Comparison of ENCODE assay signal across 24 mouse cellular contexts in genomic region chrX:10871613-10872012, GRCm38 (mm10).
A peak's percentile ranks its signal among the peaks of the same experiment; 100 is the strongest.
DNase-seq lines count a peak whose midpoint lies in the region; ATAC-seq and TF ChIP-seq lines count a peak whose summit lies in the region.
"Had no signal": no experiment of that assay in that cellular context is flagged by ENCODE, and none has a peak within 500 bp of the region (broad histone marks: within the 10 kb centered on the region; RNA-seq: fewer than 3 reads in every experiment).

No protein-coding gene starts in this region.

- no peaks in the 10 kb centered on the region for H3K36me3 ChIP-seq in kidney, adult 2 months (ENCODE audit: control insufficient read depth, insufficient read depth, low read length)
- no peaks in the 10 kb centered on the region for H3K36me3 ChIP-seq in kidney, embryonic 16.5 days (ENCODE audit: insufficient read depth, low read length)
- no peaks in the 10 kb centered on the region for H3K36me3 ChIP-seq in lung, postnatal 0 days (ENCODE audit: insufficient read depth, low read length)
- no peaks in the 10 kb centered on the region for H3K36me3 ChIP-seq in forebrain, postnatal 0 days (ENCODE audit: insufficient read depth)
- H3K36me3 ChIP-seq: embryonic facial prominence, embryonic 13.5 days; forebrain, embryonic 15.5 days; heart, embryonic 13.5 days; hindbrain, embryonic 10.5 days; neural tube, embryonic 13.5 days; stomach, embryonic 15.5 days had no signal

- no peak overlapping the region for H3K27ac ChIP-seq in kidney, adult 2 months (ENCODE audit: insufficient read depth, low read depth, low read length)
- H3K27ac ChIP-seq in kidney, embryonic 16.5 days (ENCODE audit: low read length): no peak overlapping the region
- H3K27ac ChIP-seq in lung, postnatal 0 days (ENCODE audit: low read length): no peak overlapping the region
- H3K27ac ChIP-seq in forebrain, postnatal 0 days (ENCODE audit: low read depth, low read length): no peak overlapping the region
- H3K27ac ChIP-seq: embryonic facial prominence, embryonic 13.5 days; forebrain, embryonic 15.5 days; heart, embryonic 13.5 days; hindbrain, embryonic 10.5 days; neural tube, embryonic 13.5 days; stomach, embryonic 15.5 days had no signal

- no peak for ATAC-seq in kidney, embryonic 16.5 days (ENCODE audit: low FRiP score, low TSS enrichment)
- peak; percentile 32; the same call in 1 of the 2 replicates for ATAC-seq in lung, postnatal 0 days
- ATAC-seq in megakaryocyte, adult 5-6 weeks (ENCODE audit: poor library complexity, severe bottlenecking): peak; percentile 100
- no peak for ATAC-seq in forebrain, postnatal 0 days
- ATAC-seq: forebrain, embryonic 15.5 days; Patski had no signal

- WGBS in kidney, adult 2 months: 67% methylated on average over 4 of the region's 4 CpGs
- WGBS in kidney, embryonic 16.5 days: 69% methylated on average over 4 of the region's 4 CpGs
- WGBS in lung, postnatal 0 days: 40% methylated on average over 4 of the region's 4 CpGs
- WGBS in lung, adult 2 months: 46% methylated on average over 4 of the region's 4 CpGs
- 87% methylated on average over 4 of the region's 4 CpGs for WGBS in forebrain, postnatal 0 days

- no peak for TF ChIP-seq CTCF in kidney, adult 2 months (conservative IDR thresholded peaks at IDR 0.05; ENCODE audit: insufficient read depth, insufficient read length, low read depth, low read length)
- TF ChIP-seq CTCF in lung, postnatal 0 days (IDR thresholded peaks at IDR 0.05): no peak
- no peak for TF ChIP-seq CTCF in lung, adult 2 months (IDR thresholded peaks at IDR 0.05; ENCODE audit: insufficient read depth, low read length)
- TF ChIP-seq CTCF in forebrain, postnatal 0 days (IDR thresholded peaks at IDR 0.05; ENCODE audit: low read depth): no peak

- H3K4me3 ChIP-seq in kidney, adult 2 months (ENCODE audit: insufficient read depth, low read depth, low read length): no peak overlapping the region
- no peak overlapping the region for H3K4me3 ChIP-seq in kidney, embryonic 16.5 days (ENCODE audit: low read length)
- H3K4me3 ChIP-seq in lung, postnatal 0 days (ENCODE audit: low read depth, low read length): no peak overlapping the region
- H3K4me3 ChIP-seq in lung, adult 2 months (replicated peaks; ENCODE audit: extremely low read depth, low read depth, low read length): no peak overlapping the region
- H3K4me3 ChIP-seq in forebrain, postnatal 0 days (ENCODE audit: low read depth, low read length): no peak overlapping the region
- H3K4me3 ChIP-seq: embryonic facial prominence, embryonic 13.5 days; forebrain, embryonic 15.5 days; heart, embryonic 13.5 days; hindbrain, embryonic 10.5 days; megakaryocyte, embryonic 14.5 days; neural tube, embryonic 13.5 days; stomach, embryonic 15.5 days had no signal

- H3K9ac ChIP-seq in kidney, embryonic 16.5 days (replicated peaks; ENCODE audit: low read length): no peak overlapping the region
- no peak overlapping the region for H3K9ac ChIP-seq in lung, postnatal 0 days (replicated peaks; ENCODE audit: low read depth)
- no peak overlapping the region for H3K9ac ChIP-seq in forebrain, postnatal 0 days
- H3K9ac ChIP-seq: embryonic facial prominence, embryonic 13.5 days; forebrain, embryonic 15.5 days; heart, embryonic 13.5 days; neural tube, embryonic 13.5 days; stomach, embryonic 15.5 days had no signal

- H3K4me2 ChIP-seq in kidney, embryonic 16.5 days (replicated peaks; ENCODE audit: low read depth, low read length): no peak overlapping the region
- H3K4me2 ChIP-seq in lung, postnatal 0 days (replicated peaks; ENCODE audit: low read depth, low read length): no peak overlapping the region
- no peak overlapping the region for H3K4me2 ChIP-seq in forebrain, postnatal 0 days (ENCODE audit: low read depth)
- H3K4me2 ChIP-seq: embryonic facial prominence, embryonic 13.5 days; forebrain, embryonic 15.5 days; heart, embryonic 13.5 days; neural tube, embryonic 13.5 days; stomach, embryonic 15.5 days had no signal

- H3K4me1 ChIP-seq in kidney, adult 2 months (ENCODE audit: control insufficient read depth, insufficient read depth, low read length): 0 out of 2 replicates have a peak, but pooled peaks cover 2% of the 10 kb centered on the region
- no peaks in the 10 kb centered on the region for H3K4me1 ChIP-seq in kidney, embryonic 16.5 days (ENCODE audit: insufficient read depth, low read length)
- H3K4me1 ChIP-seq in lung, postnatal 0 days (ENCODE audit: insufficient read depth, low read depth, low read length): no peaks in the 10 kb centered on the region
- H3K4me1 ChIP-seq in lung, adult 2 months (ENCODE audit: control insufficient read depth, insufficient read depth, low read length): peaks cover 3% of the 10 kb centered on the region; the same call in 1 of the 2 replicates
- H3K4me1 ChIP-seq in forebrain, postnatal 0 days (ENCODE audit: insufficient read depth): no peaks in the 10 kb centered on the region
- H3K4me1 ChIP-seq: embryonic facial prominence, embryonic 13.5 days; forebrain, embryonic 15.5 days; heart, embryonic 13.5 days; hindbrain, embryonic 10.5 days; megakaryocyte, embryonic 14.5 days; neural tube, embryonic 13.5 days; stomach, embryonic 15.5 days had no signal

- peak; percentile 9 for DNase-seq in kidney, adult 2 months
- peak; percentile 44 for DNase-seq in lung, postnatal 0 days (ENCODE audit: low spot score)
- DNase-seq in lung, adult 2 months: no peak
- DNase-seq in forebrain, postnatal 0 days: no peak
- DNase-seq in ovary, postnatal 10 days (ENCODE audit: low spot score): no peak
- DNase-seq: adrenal gland, adult 8-10 months; cerebellum, adult 9-11 months; gastrocnemius, postnatal 36 days; kidney, adult 11 months; kidney, postnatal 25 days; layer of hippocampus, postnatal 36 days; midbrain, embryonic 14.5 days; thymus, adult 18-20 months; thymus, postnatal 4 days had no signal

- no peaks in the 10 kb centered on the region for H3K27me3 ChIP-seq in kidney, adult 2 months (replicated peaks; ENCODE audit: control insufficient read depth, insufficient read depth, low read length)
- 0 out of 2 replicates have a peak, but pooled peaks cover 6% of the 10 kb centered on the region for H3K27me3 ChIP-seq in kidney, embryonic 16.5 days (ENCODE audit: insufficient read depth, low read length)
- no peaks in the 10 kb centered on the region for H3K27me3 ChIP-seq in lung, postnatal 0 days (replicated peaks; ENCODE audit: insufficient read depth, low read length)
- no peaks in the 10 kb centered on the region for H3K27me3 ChIP-seq in forebrain, postnatal 0 days (ENCODE audit: insufficient read depth, low read length)
- H3K27me3 ChIP-seq: forebrain, embryonic 15.5 days; heart, embryonic 13.5 days; neural tube, embryonic 13.5 days; stomach, embryonic 15.5 days had no signal

- H3K9me3 ChIP-seq in kidney, embryonic 16.5 days (ENCODE audit: low read length): no peaks in the 10 kb centered on the region
- no peaks in the 10 kb centered on the region for H3K9me3 ChIP-seq in lung, postnatal 0 days (ENCODE audit: low read length)
- H3K9me3 ChIP-seq in forebrain, postnatal 0 days (ENCODE audit: low read length): no peaks in the 10 kb centered on the region
- H3K9me3 ChIP-seq: embryonic facial prominence, embryonic 13.5 days; forebrain, embryonic 15.5 days; heart, embryonic 13.5 days; hindbrain, embryonic 10.5 days; megakaryocyte, embryonic 14.5 days; neural tube, embryonic 13.5 days; stomach, embryonic 15.5 days had no signal

- TF ChIP-seq POLR2A in kidney, adult 2 months (IDR thresholded peaks at IDR 0.05; ENCODE audit: low read depth, low read length): no peak
- no peak for TF ChIP-seq POLR2A in lung, adult 2 months (IDR thresholded peaks at IDR 0.05; ENCODE audit: borderline replicate concordance, extremely low read depth, low read depth, low read length)

- no peak for TF ChIP-seq EP300 in lung, postnatal 0 days (IDR thresholded peaks at IDR 0.05)

Comparison
In these comparisons a context has a peak if more than half of its experiments do, and no peak if none do; other contexts are left out.
1. DNase-seq: peak in kidney, adult 2 months (single experiment) and lung, postnatal 0 days (single experiment); none in lung, adult 2 months (single experiment), forebrain, postnatal 0 days (single experiment) and ovary, postnatal 10 days (single experiment).
2. ATAC-seq: peak in lung, postnatal 0 days (single experiment) and megakaryocyte, adult 5-6 weeks (single experiment); none in kidney, embryonic 16.5 days (single experiment) and forebrain, postnatal 0 days (single experiment).